Mouse (Mus musculus) B cell, adult (primary cell): ENCODE data around the gene Fcgr2b. TPM values are rescaled to one million over a fixed set of nuclear protein-coding genes. Genes with fewer than 3 reads are reported as not detected.

Experiments used
- total RNA-seq: library from RNA; stranded (reverse); gene quantifications from 4 replicates; pipeline ENCODE4 v1.2.4, GENCODE M21; 2023; ENCODE audit not compliant: inconsistent age

Fcgr2b gene
- 240 to 258 TPM (median 249 TPM) in 4 replicates for total RNA-seq

GRCm38 (mm10) chr1:170976447-170976846 lies at the start of gene Fcgr2b:
Gene Fcgr2b (minus strand): TSS chr1:170976547.

DNA sequence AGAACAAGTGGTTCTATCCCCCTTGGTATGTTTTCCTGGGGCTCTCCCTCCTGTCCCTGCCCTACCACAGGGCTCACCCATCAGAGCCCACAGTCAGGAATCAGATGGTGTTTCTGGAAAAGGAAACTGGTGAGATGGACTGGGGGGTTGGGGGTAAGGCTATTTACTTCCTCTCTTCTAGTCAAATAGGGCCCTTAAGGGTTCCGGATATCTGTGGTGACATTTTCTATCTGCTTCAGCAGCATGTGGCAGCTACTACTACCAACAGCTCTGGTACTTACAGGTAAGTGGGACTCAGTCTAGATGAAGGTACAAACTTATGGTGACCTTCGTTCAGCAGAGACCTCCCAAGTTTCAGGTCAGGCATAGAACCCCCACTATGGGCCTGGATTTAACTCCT lies 42.4 kb upstream of the Fcgr2b start, which contains the start of gene Fcgr4:
Gene Fcgr4, plus strand, starts transcription at position 184 of the 400 bp plus-strand sequence.

GRCm38 (mm10) chr1:170927378-170927777 lies 49.0 kb downstream of the Fcgr2b start, which contains the start of gene Fcrla:
Gene Fcrla (minus strand): TSS chr1:170927583.

GRCm38 (mm10) chr1:170912891-170913615 lies 63.3 kb downstream of the Fcgr2b start, which contains the start of gene Fcrlb:
Gene Fcrlb (minus strand): TSS chr1:170912941.

Other genes starting within 250 kb of the Fcgr2b start
- 44.9 to 52.1 TPM (median 47.7 TPM) in 4 replicates for gene Atf6, start 108.8 kb downstream of the Fcgr2b start, total RNA-seq
- 0.64 to 1.2 TPM (median 0.66 TPM) in 4 replicates for gene Gm26620, start 91.5 kb downstream of the Fcgr2b start, total RNA-seq
- gene Dusp12, start 91.0 kb downstream of the Fcgr2b start, total RNA-seq = 10.4 to 18.7 TPM (median 14.7 TPM) in 4 replicates
- 1.2 to 1.6 TPM (median 1.5 TPM) in 4 replicates for gene Fcrlb, start 63.6 kb downstream of the Fcgr2b start, total RNA-seq
- gene Fcrla, start 49.0 kb downstream of the Fcgr2b start, total RNA-seq = 375 to 430 TPM (median 429 TPM) in 4 replicates
- gene Fcgr4, start 42.4 kb upstream of the Fcgr2b start, total RNA-seq = 0.42 to 1.5 TPM (median 1.0 TPM) in 4 replicates
- gene Fcgr3, start 88.4 kb upstream of the Fcgr2b start, total RNA-seq = 1.7 to 2.7 TPM (median 2.1 TPM) in 4 replicates
- 0.67 to 2.6 TPM (median 1.1 TPM) in 4 replicates for gene Cfap126, start 137.4 kb upstream of the Fcgr2b start, total RNA-seq
- 89.4 to 111 TPM (median 94.1 TPM) in 4 replicates for gene Sdhc, start 174.1 kb upstream of the Fcgr2b start, total RNA-seq
- gene Mpz, start 174.2 kb upstream of the Fcgr2b start, total RNA-seq = not detected in 4 replicates
- gene Pcp4l1, start 219.7 kb upstream of the Fcgr2b start, total RNA-seq = not detected in 4 replicates
- gene Nr1i3, start 237.4 kb upstream of the Fcgr2b start, total RNA-seq = not detected in 4 replicates
- 21.8 to 26.5 TPM (median 24.2 TPM) in 4 replicates for gene Tomm40l, start 246.0 kb upstream of the Fcgr2b start, total RNA-seq
- not detected in 4 replicates for gene Apoa2, start 248.5 kb upstream of the Fcgr2b start, total RNA-seq